ENCODE assay signal across 11 mouse cellular contexts in the genomic region with DNA sequence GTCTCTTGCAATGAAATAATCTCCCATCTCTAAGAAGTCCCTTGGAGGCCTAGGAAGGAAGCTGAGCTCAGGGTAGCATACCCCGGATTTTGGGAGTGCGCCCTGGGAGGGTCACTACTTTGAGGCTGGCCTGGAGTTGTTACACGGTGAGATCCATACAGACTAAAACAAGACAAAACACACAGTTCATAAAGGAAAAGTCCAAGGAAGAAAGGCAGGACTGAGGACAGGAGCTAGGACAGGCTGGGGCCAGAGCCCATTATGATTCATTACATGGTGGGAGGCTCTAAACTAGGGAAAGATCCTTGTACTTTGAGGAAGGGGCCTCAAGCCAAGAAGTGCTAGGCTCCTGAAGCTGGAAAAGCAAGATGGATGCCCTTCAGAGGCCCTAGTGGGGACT. TPM values are rescaled to one million over a fixed set of nuclear protein-coding genes. Genes with fewer than 3 reads are reported as not detected.
A peak's percentile ranks its signal among the peaks of the same experiment; 100 is the strongest.
DNase-seq lines count a peak whose midpoint lies in the region; ATAC-seq and TF ChIP-seq lines count a peak whose summit lies in the region.
"Had no signal": no experiment of that assay in that cellular context is flagged by ENCODE, and none has a peak within 500 bp of the region (broad histone marks: within the 10 kb centered on the region; RNA-seq: fewer than 3 reads in every experiment).

No protein-coding gene starts in this region.

- no peaks in the 10 kb centered on the region for H3K27me3 ChIP-seq in heart, embryonic 15.5 days
- H3K27me3 ChIP-seq in liver, adult 2 months (ENCODE audit: control insufficient read depth, insufficient read depth, low read length): no peaks in the 10 kb centered on the region
- H3K27me3 ChIP-seq in liver, embryonic 11.5 days (replicated peaks; ENCODE audit: control insufficient read depth, insufficient read depth, low read length): no peaks in the 10 kb centered on the region
- no peaks in the 10 kb centered on the region for H3K27me3 ChIP-seq in small intestine, adult 2 months (ENCODE audit: control insufficient read depth, insufficient read depth, low read length)
- H3K27me3 ChIP-seq: forebrain, embryonic 15.5 days; liver, embryonic 13.5 days had no signal

- H3K79me2 ChIP-seq in liver, adult 2 months (ENCODE audit: control insufficient read depth, insufficient read depth, low read length): no peaks in the 10 kb centered on the region

- no peak for ATAC-seq in heart, embryonic 15.5 days (replicated peaks; ENCODE audit: insufficient number of reproducible peaks, insufficient read depth, low FRiP score, low read depth)
- no peak for ATAC-seq in liver, embryonic 11.5 days (replicated peaks; ENCODE audit: low FRiP score)
- ATAC-seq in megakaryocyte-erythroid progenitor cell, adult 5-6 weeks (replicated peaks; ENCODE audit: low FRiP score, low TSS enrichment, poor library complexity, severe bottlenecking): no peak
- ATAC-seq: forebrain, embryonic 15.5 days had no signal

- DNase-seq in heart, adult 8-10 months (ENCODE audit: low spot score): no peak
- no peak for DNase-seq in liver, adult 2 months (ENCODE audit: extremely low read depth, low read depth, low spot score)
- no peak for DNase-seq in liver, embryonic 11.5 days (ENCODE audit: low spot score)
- DNase-seq in embryo, embryonic 10.5 days (ENCODE audit: low spot score): no peak
- DNase-seq: cerebellum, adult 11-12 months; liver, embryonic 13.5 days had no signal

- H3K4me2 ChIP-seq in heart, embryonic 15.5 days: no peak overlapping the region
- H3K4me2 ChIP-seq in liver, embryonic 11.5 days: no peak overlapping the region
- H3K4me2 ChIP-seq: forebrain, embryonic 15.5 days; liver, embryonic 13.5 days had no signal

- H3K9me3 ChIP-seq in heart, embryonic 15.5 days (replicated peaks): no peaks in the 10 kb centered on the region
- H3K9me3 ChIP-seq in liver, embryonic 11.5 days (ENCODE audit: control insufficient read depth, low read length): no peaks in the 10 kb centered on the region
- H3K9me3 ChIP-seq: forebrain, embryonic 15.5 days; liver, embryonic 13.5 days had no signal

- no peak overlapping the region for H3K4me3 ChIP-seq in heart, embryonic 15.5 days
- no peak overlapping the region for H3K4me3 ChIP-seq in liver, adult 2 months (ENCODE audit: insufficient read depth, low read depth, low read length)
- H3K4me3 ChIP-seq in liver, embryonic 11.5 days (ENCODE audit: low read depth, low read length): no peak overlapping the region
- H3K4me3 ChIP-seq in embryonic fibroblast, embryonic 13.5 days (ENCODE audit: insufficient read depth, low read length): no peak overlapping the region
- no peak overlapping the region for H3K4me3 ChIP-seq in small intestine, adult 2 months (ENCODE audit: low read depth, low read length)
- H3K4me3 ChIP-seq: forebrain, embryonic 15.5 days; liver, embryonic 13.5 days had no signal

- H3K4me1 ChIP-seq in heart, embryonic 15.5 days (replicated peaks): peaks cover 76% of the 10 kb centered on the region
- H3K4me1 ChIP-seq in liver, adult 2 months (ENCODE audit: control insufficient read depth, insufficient read depth, low read length): peaks cover 46% of the 10 kb centered on the region
- peaks cover 20% of the 10 kb centered on the region for H3K4me1 ChIP-seq in liver, embryonic 11.5 days (replicated peaks; ENCODE audit: control insufficient read depth, insufficient read depth, low read length)
- peaks cover 6% of the 10 kb centered on the region for H3K4me1 ChIP-seq in embryonic fibroblast, embryonic 13.5 days (ENCODE audit: control insufficient read depth, insufficient read depth, low read length)
- peaks cover 58% of the 10 kb centered on the region for H3K4me1 ChIP-seq in small intestine, adult 2 months (ENCODE audit: control insufficient read depth, insufficient read depth, insufficient read length, low read length)

- H3K36me3 ChIP-seq in heart, embryonic 15.5 days: no peaks in the 10 kb centered on the region
- no peaks in the 10 kb centered on the region for H3K36me3 ChIP-seq in liver, adult 2 months (ENCODE audit: control insufficient read depth, insufficient read depth, low read length)
- H3K36me3 ChIP-seq in liver, embryonic 11.5 days (ENCODE audit: control insufficient read depth, insufficient read depth, low read length): no peaks in the 10 kb centered on the region
- H3K36me3 ChIP-seq in small intestine, adult 2 months (ENCODE audit: control insufficient read depth, insufficient read depth, low read length): no peaks in the 10 kb centered on the region
- H3K36me3 ChIP-seq: forebrain, embryonic 15.5 days; liver, embryonic 13.5 days had no signal

- H3K9ac ChIP-seq in heart, embryonic 15.5 days: peak overlapping the region; percentile 12
- no peak overlapping the region for H3K9ac ChIP-seq in liver, adult 2 months (ENCODE audit: low read depth, low read length)
- no peak overlapping the region for H3K9ac ChIP-seq in liver, embryonic 11.5 days (ENCODE audit: low read depth, low read length)
- H3K9ac ChIP-seq: forebrain, embryonic 15.5 days; liver, embryonic 13.5 days had no signal

- no peak for TF ChIP-seq CTCF in liver, adult 2 months (IDR thresholded peaks at IDR 0.05; ENCODE audit: low read depth, low read length)
- TF ChIP-seq CTCF in embryonic fibroblast, embryonic 13.5 days (IDR thresholded peaks at IDR 0.05; ENCODE audit: borderline replicate concordance, insufficient read depth, low read length): no peak
- TF ChIP-seq CTCF in small intestine, adult 2 months (IDR thresholded peaks at IDR 0.05; ENCODE audit: extremely low read depth, insufficient read length, insufficient replicate concordance, low read depth, low read length): no peak

- peak overlapping the region; percentile 97 for H3K27ac ChIP-seq in heart, embryonic 15.5 days
- H3K27ac ChIP-seq in liver, adult 2 months (replicated peaks; ENCODE audit: insufficient read depth, low read depth, low read length): peak overlapping the region; percentile 94
- H3K27ac ChIP-seq in liver, embryonic 11.5 days (ENCODE audit: low read depth, low read length): no peak overlapping the region
- peak overlapping the region; percentile 39; the same call in 1 of the 2 replicates for H3K27ac ChIP-seq in embryonic fibroblast, embryonic 13.5 days (ENCODE audit: insufficient read depth, low read length)
- H3K27ac ChIP-seq in small intestine, adult 2 months (ENCODE audit: insufficient read depth, low read depth, low read length): peak overlapping the region; percentile 65
- H3K27ac ChIP-seq: liver, embryonic 13.5 days had no signal

- WGBS in heart, embryonic 15.5 days: 68% methylated on average over 3 of the region's 3 CpGs
- 72% methylated on average over 3 of the region's 3 CpGs for WGBS in liver, adult 2 months
- WGBS in liver, embryonic 11.5 days: 70% methylated on average over 3 of the region's 3 CpGs
- WGBS in small intestine, adult 2 months: 64% methylated on average over 3 of the region's 3 CpGs

- TF ChIP-seq POLR2A in liver, adult 2 months (IDR thresholded peaks at IDR 0.05; ENCODE audit: extremely low read depth, insufficient read depth, low read length): no peak
- no peak for TF ChIP-seq POLR2A in embryonic fibroblast, embryonic 13.5 days (IDR thresholded peaks at IDR 0.05; ENCODE audit: low read depth, low read length)
- no peak for TF ChIP-seq POLR2A in small intestine, adult 2 months (IDR thresholded peaks at IDR 0.05; ENCODE audit: low read depth, low read length)

RNA-seq across cellular contexts. Expression of a gene that starts 26.6 kb away (rescaled TPM):
- 288 and 291 TPM in 2 replicates for polyA plus RNA-seq in heart, embryonic 15.5 days (2015; fragmentation: Nextera tagmentation; extraction: Ambion mirVana)
- total RNA-seq in heart, adult 8-10 months (2022): over 10,000 TPM; 11,934 to 13,904 (median 12,774) TPM
- total RNA-seq in liver, adult 2 months (2014; rRNA removed): 44.6 and 65.4 TPM in 2 replicates
- polyA plus RNA-seq in liver, adult 2 months (2012; rRNA removed): 46.0 and 50.5 TPM in 2 replicates
- 45.2 and 46.8 TPM in 2 replicates for polyA plus RNA-seq in liver, embryonic 11.5 days (2014; fragmentation: Nextera tagmentation; extraction: Ambion mirVana)
- 176 and 187 TPM in 2 replicates for polyA plus RNA-seq in embryonic fibroblast, embryonic 13.5 days (2011; ENCODE audit: insufficient read length, low read depth, missing spikeins)
- polyA plus RNA-seq in small intestine, adult 2 months (2012; rRNA removed): 47.2 and 60.1 TPM in 2 replicates
- 72.8 and 80.7 TPM in 2 replicates for total RNA-seq in megakaryocyte-erythroid progenitor cell, adult 5-6 weeks (2014; fragmentation: Nextera tagmentation)
- total RNA-seq in megakaryocyte-erythroid progenitor cell, adult 5-6 weeks (2017): 100 and 106 TPM in 2 replicates
